Comparison of ENCODE assay signal across 9 mouse cellular contexts in genomic region chr2:34249961-34250658, GRCm38 (mm10).
DNase-seq lines count a peak whose midpoint lies in the region; ATAC-seq and TF ChIP-seq lines count a peak whose summit lies in the region.
"Had no signal": no experiment of that assay in that cellular context is flagged by ENCODE, and none has a peak within 500 bp of the region (broad histone marks: within the 10 kb centered on the region; RNA-seq: fewer than 3 reads in every experiment).

No protein-coding gene starts in this region.

- H3K4me1 ChIP-seq in heart, embryonic 10.5 days = peaks cover 9% of the 10 kb centered on the region; the same call in 1 of the 2 replicates
- no peaks in the 10 kb centered on the region for H3K4me1 ChIP-seq in ES-E14 (ENCODE audit: control insufficient read depth in 2 of 2, insufficient read depth in 2 of 2, low read length in 2 of 2, poor library complexity in 1 of 2)
- peaks cover 26% of the 10 kb centered on the region for H3K4me1 ChIP-seq in forebrain, embryonic 16.5 days (replicated peaks; ENCODE audit: control insufficient read depth, insufficient read depth, low read length)
- peaks cover 8% of the 10 kb centered on the region; the same call in 1 of the 2 replicates for H3K4me1 ChIP-seq in liver, embryonic 13.5 days (replicated peaks)

- H3K9ac ChIP-seq in ES-E14 (ENCODE audit: insufficient read depth, low read depth, low read length, poor library complexity, severe bottlenecking) = peak overlapping the region; percentile 43; the same call in 1 of the 2 replicates
- H3K9ac ChIP-seq in forebrain, embryonic 16.5 days (replicated peaks; ENCODE audit: low read depth, low read length) = peak overlapping the region; percentile 35
- H3K9ac ChIP-seq in liver, embryonic 13.5 days = peak overlapping the region; percentile 60

- H3K9me3 ChIP-seq in heart, embryonic 10.5 days = no peaks in the 10 kb centered on the region
- H3K9me3 ChIP-seq in ES-E14 (ENCODE audit: control insufficient read depth, insufficient read depth, low read depth, low read length) = no peaks in the 10 kb centered on the region
- H3K9me3 ChIP-seq in forebrain, embryonic 16.5 days (ENCODE audit: control insufficient read depth, low read length) = no peaks in the 10 kb centered on the region
- H3K9me3 ChIP-seq in liver, embryonic 13.5 days (replicated peaks) = no peaks in the 10 kb centered on the region
- H3K9me3 ChIP-seq: G1E had no signal

- in situ Hi-C loops in ES-E14 (cut with MboI; ENCODE audit: low sequenced_read_pairs in 2 of 2, unreplicated experiment in 2 of 2) = no loop called here

- WGBS in heart, embryonic 10.5 days = 5% methylated on average over 18 of the region's 18 CpGs
- WGBS in forebrain, embryonic 16.5 days = 4% methylated on average over 18 of the region's 18 CpGs
- WGBS in liver, embryonic 13.5 days (ENCODE audit: insufficient replicate concordance) = 8% methylated on average over 18 of the region's 18 CpGs

- no peaks in the 10 kb centered on the region for H3K27me3 ChIP-seq in heart, embryonic 10.5 days (ENCODE audit: insufficient read depth, poor library complexity, severe bottlenecking)
- peaks cover 3% of the 10 kb centered on the region; the same call in 1 of the 2 replicates for H3K27me3 ChIP-seq in forebrain, embryonic 16.5 days (replicated peaks; ENCODE audit: control insufficient read depth, insufficient read depth, low read length)
- no peaks in the 10 kb centered on the region for H3K27me3 ChIP-seq in liver, embryonic 13.5 days

- H3K27ac ChIP-seq in heart, embryonic 10.5 days = peak overlapping the region; percentile 89
- H3K27ac ChIP-seq in ES-E14 (ENCODE audit: insufficient read depth, low read depth, low read length, poor library complexity, severe bottlenecking) = no peak overlapping the region
- H3K27ac ChIP-seq in forebrain, embryonic 16.5 days (ENCODE audit: low read length) = peak overlapping the region; percentile 78
- H3K27ac ChIP-seq in liver, embryonic 13.5 days = no peak overlapping the region

- peak; percentile 79 for DNase-seq in heart, embryonic 10.5 days (ENCODE audit: low spot score)
- no peak for DNase-seq in heart, postnatal 14 days
- no peak for DNase-seq in ES-E14 (ENCODE audit: low read depth, low spot score)
- DNase-seq in liver, embryonic 13.5 days = no peak
- no peak for DNase-seq in Muller cell, postnatal 12 days (ENCODE audit: inconsistent ontology term)
- no peak for DNase-seq in layer of hippocampus, adult 11-12 months (ENCODE audit: low spot score)
- DNase-seq in kidney, adult 11 months = no peak

- intact Hi-C loops in heart, postnatal 14 days (cut with DNase I) = no loop called here

- peak overlapping the region; percentile 69 for H3K4me3 ChIP-seq in heart, embryonic 10.5 days
- peak overlapping the region; percentile 55 to 77 for H3K4me3 ChIP-seq in ES-E14 (ENCODE audit: insufficient read depth in 1 of 2, low read depth in 1 of 2, low read length in 2 of 2, poor library complexity in 1 of 2, severe bottlenecking in 1 of 2)
- H3K4me3 ChIP-seq in forebrain, embryonic 16.5 days (replicated peaks; ENCODE audit: low read length) = peak overlapping the region; percentile 44
- H3K4me3 ChIP-seq in liver, embryonic 13.5 days (replicated peaks) = peak overlapping the region; percentile 57

- H3K36me3 ChIP-seq in heart, embryonic 10.5 days = no peaks in the 10 kb centered on the region
- H3K36me3 ChIP-seq in ES-E14 (ENCODE audit: control insufficient read depth, insufficient read depth, low read length, poor library complexity, severe bottlenecking) = no peaks in the 10 kb centered on the region
- no peaks in the 10 kb centered on the region for H3K36me3 ChIP-seq in forebrain, embryonic 16.5 days (ENCODE audit: control insufficient read depth, insufficient read depth)
- H3K36me3 ChIP-seq in liver, embryonic 13.5 days = no peaks in the 10 kb centered on the region
- H3K36me3 ChIP-seq: G1E had no signal

- peak; percentile 45 for ATAC-seq in forebrain, embryonic 16.5 days
- no peak for ATAC-seq in liver, embryonic 13.5 days (ENCODE audit: low read depth)

- H3K4me2 ChIP-seq in forebrain, embryonic 16.5 days (ENCODE audit: low read length) = peak overlapping the region; percentile 79
- peak overlapping the region; percentile 75 for H3K4me2 ChIP-seq in liver, embryonic 13.5 days

TF ChIP-seq in ES-E14, 5 proteins besides CTCF, POLR2A, EP300 and RAD21:
- no peak for TF ChIP-seq CHD2 (IDR thresholded peaks at IDR 0.05; ENCODE audit: low read depth, low read length)

Comparison
In these comparisons a context has a peak if more than half of its experiments do, and no peak if none do; other contexts are left out.
1. H3K27ac ChIP-seq: peak in heart, embryonic 10.5 days (single experiment) and forebrain, embryonic 16.5 days (single experiment); none in ES-E14 (single experiment) and liver, embryonic 13.5 days (single experiment).
2. Peak in every context shown above with its lines, with median percentiles within 50 percentile points of each other: H3K4me3 ChIP-seq and H3K9ac ChIP-seq.